Mouse (Mus musculus) heart, embryonic 11.5 days (tissue): ENCODE measurements at regions not wholly inside any gene's neighbourhood (a gene's known extent, or its start where the extent isn't known, plus 50 kb on each side); places are given as distances from the start of the nearest gene placed in this dataset.

Experiments used
- ATAC-seq: fragments of 200-750 bp; cut with Nextera tagmentation; replicated peaks from 2 replicates; pipeline ENCODE4 v1.8.0; 2017; ENCODE audit warnings: moderate library complexity; ENCODE audit not compliant: insufficient number of reproducible peaks, low FRiP score, low TSS enrichment
- H3K27ac ChIP-seq: fragments of 300-500 bp; sonication (generic); 2 replicates; pipeline ENCODE4 v1.5.1; 2014; ENCODE audit warnings: mild to moderate bottlenecking, low read depth, low read length
- H3K27me3 ChIP-seq: fragments of 300-500 bp; sonication (generic); 2 replicates; pipeline ENCODE4 v1.6.1; 2014; ENCODE audit warnings: mild to moderate bottlenecking, low read length, mixed read lengths; ENCODE audit not compliant: control insufficient read depth, insufficient read depth
- H3K36me3 ChIP-seq: fragments of 300-500 bp; sonication (generic); 2 replicates; pipeline ENCODE4 v1.6.1; 2014; ENCODE audit warnings: mild to moderate bottlenecking, low read length, moderate library complexity, mixed read lengths; ENCODE audit not compliant: control insufficient read depth, insufficient read depth
- H3K4me1 ChIP-seq: fragments of 300-500 bp; sonication (generic); 2 replicates; pipeline ENCODE4 v1.6.1; 2014; ENCODE audit warnings: low read length; ENCODE audit not compliant: control insufficient read depth, insufficient read depth
- H3K4me2 ChIP-seq: fragments of 300-500 bp; sonication (generic); 2 replicates; pipeline ENCODE4 v1.6.1; 2014; ENCODE audit warnings: mild to moderate bottlenecking, moderate library complexity
- H3K4me3 ChIP-seq: fragments of 300-500 bp; sonication (generic); 2 replicates; pipeline ENCODE4 v1.5.1; 2014; ENCODE audit warnings: low read depth, low read length
- H3K9ac ChIP-seq: fragments of 300-500 bp; sonication (generic); 2 replicates; pipeline ENCODE4 v1.6.1; 2014; ENCODE audit warnings: mild to moderate bottlenecking, low read depth, low read length, moderate library complexity
- H3K9me3 ChIP-seq: fragments of 300-500 bp; sonication (generic); replicated peaks from 2 replicates; pipeline ENCODE4 v1.6.1; 2016; ENCODE audit warnings: low read length; ENCODE audit not compliant: control insufficient read depth
- WGBS: fragments of 180-500 bp; shearing (Covaris S2); extraction: QIAGEN DNeasy Blood & Tissue Kit; methylation state at CpG from one replicate; pipeline ENCODE4 v1.1.7; 2014; ENCODE audit not compliant: insufficient replicate concordance; 5-methylcytosine and 5-hydroxymethylcytosine counted together

DNA sequence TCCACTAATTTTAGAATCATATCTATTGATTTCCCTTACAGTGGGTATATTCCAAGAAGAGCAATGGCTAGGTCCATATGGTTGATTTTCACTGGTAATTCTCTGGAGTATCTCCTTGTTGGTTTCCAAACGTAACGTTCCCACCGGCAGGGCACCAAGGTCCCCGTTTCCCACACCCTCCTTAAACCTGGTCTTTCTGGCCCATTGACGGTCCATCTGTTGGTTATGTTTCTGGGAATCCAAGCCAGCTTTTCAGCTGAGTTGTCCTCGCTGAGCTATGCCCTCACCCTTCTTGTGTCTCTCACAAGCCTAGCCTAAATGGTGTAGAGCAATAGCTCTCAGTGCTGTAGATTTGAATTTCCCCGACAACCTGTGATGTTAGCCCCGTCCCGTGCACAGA lies 162.7 kb upstream of the Lnx1 start:
- Histone ChIP-seq H3K4me1 (0 out of 2 replicates have a peak, but pooled peaks cover 4% of the 10 kb centered on the region), H3K27me3 (no peaks in the 10 kb centered on the region), H3K36me3 (no peaks in the 10 kb centered on the region), H3K4me2 (no peak overlapping the region), H3K9ac (no peak overlapping the region), H3K4me3 (no peak overlapping the region), H3K9me3 (no peaks in the 10 kb centered on the region), H3K27ac (no peak overlapping the region)
- WGBS = 82% methylated on average over 9 of the region's 9 CpGs
- ATAC-seq = no peak

- WGBS = 77% methylated on average over 6 of the region's 6 CpGs
Observed at GRCm38 (mm10) chr5:74864540-74865157, 161.9 kb upstream of the Lnx1 start.

GRCm38 (mm10) chr5:74861297-74861696 lies 158.6 kb upstream of the Lnx1 start:
- H3K27ac ChIP-seq = no peak overlapping the region
- H3K4me3 ChIP-seq = no peak overlapping the region
- 56% methylated on average over 2 of the region's 2 CpGs for WGBS
- H3K4me1 ChIP-seq = no peaks in the 10 kb centered on the region
- no peaks in the 10 kb centered on the region for H3K27me3 ChIP-seq
- H3K4me2 ChIP-seq = no peak overlapping the region
- H3K36me3 ChIP-seq = no peaks in the 10 kb centered on the region
- no peak for ATAC-seq
- H3K9me3 ChIP-seq = no peaks in the 10 kb centered on the region
- no peak overlapping the region for H3K9ac ChIP-seq

More at GRCm38 (mm10) chr5:74864540-74865157, 161.9 kb upstream of the Lnx1 start:
- H3K9ac ChIP-seq = no peak overlapping the region
- no peak for ATAC-seq
- H3K4me1 ChIP-seq = 0 out of 2 replicates have a peak, but pooled peaks cover 4% of the 10 kb centered on the region
- no peaks in the 10 kb centered on the region for H3K36me3 ChIP-seq
- H3K9me3 ChIP-seq = no peaks in the 10 kb centered on the region
- no peak overlapping the region for H3K27ac ChIP-seq
- H3K27me3 ChIP-seq = no peaks in the 10 kb centered on the region
- no peak overlapping the region for H3K4me2 ChIP-seq
- no peak overlapping the region for H3K4me3 ChIP-seq

DNA sequence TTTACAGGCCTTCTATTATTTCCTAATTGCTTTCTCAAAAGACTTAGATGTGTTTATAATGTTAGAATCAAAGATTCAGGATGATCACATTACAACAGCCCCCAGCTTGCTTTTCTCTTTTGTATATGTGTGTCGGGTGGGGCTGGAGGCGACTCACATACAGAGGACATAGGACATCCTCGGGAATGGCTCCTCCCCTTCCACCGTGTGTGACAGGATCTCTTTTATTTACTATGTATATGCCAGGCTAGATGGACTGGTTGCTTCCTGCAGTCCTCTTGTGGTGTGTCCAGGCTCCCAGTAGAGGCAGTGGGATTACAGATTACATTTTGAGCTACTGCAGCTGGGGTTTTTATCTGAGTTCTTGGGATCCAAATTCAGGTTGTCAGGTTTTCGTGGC lies 155.1 kb upstream of the Lnx1 start:
- no peak for ATAC-seq
- 61% methylated on average over 5 of the region's 5 CpGs for WGBS
- no peak overlapping the region for H3K4me3 ChIP-seq

DNA sequence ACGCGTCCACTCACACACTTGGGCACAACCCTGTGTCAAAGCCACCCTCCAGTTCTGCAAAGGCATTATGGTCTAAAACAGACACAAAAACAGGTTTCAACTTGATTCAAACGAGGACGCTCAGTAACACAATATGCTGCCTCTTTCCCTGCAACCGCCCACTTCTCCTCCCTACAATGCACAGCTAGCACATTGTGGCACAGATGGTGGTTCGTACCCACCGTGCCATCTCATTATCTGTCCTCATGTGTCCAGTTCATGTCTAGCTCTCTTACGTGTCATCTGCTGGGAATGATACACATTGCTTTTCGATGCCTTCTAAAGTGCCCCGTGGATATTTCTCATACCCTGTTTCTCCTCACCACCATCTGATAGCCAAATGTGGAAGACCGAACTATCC lies 154.4 kb upstream of the Lnx1 start:
- Histone ChIP-seq H3K27ac (no peak overlapping the region), H3K27me3 (no peaks in the 10 kb centered on the region), H3K9ac (no peak overlapping the region), H3K4me3 (no peak overlapping the region), H3K36me3 (no peaks in the 10 kb centered on the region), H3K9me3 (no peaks in the 10 kb centered on the region), H3K4me1 (no peaks in the 10 kb centered on the region), H3K4me2 (no peak overlapping the region)
- no peak for ATAC-seq
- WGBS = 77% methylated on average over 11 of the region's 11 CpGs

More for the DNA sequence above, 155.1 kb upstream of the Lnx1 start:
- Histone ChIP-seq H3K36me3 (no peaks in the 10 kb centered on the region), H3K9me3 (no peaks in the 10 kb centered on the region), H3K27me3 (no peaks in the 10 kb centered on the region), H3K9ac (no peak overlapping the region), H3K4me1 (no peaks in the 10 kb centered on the region), H3K4me2 (no peak overlapping the region), H3K27ac (no peak overlapping the region)

DNA sequence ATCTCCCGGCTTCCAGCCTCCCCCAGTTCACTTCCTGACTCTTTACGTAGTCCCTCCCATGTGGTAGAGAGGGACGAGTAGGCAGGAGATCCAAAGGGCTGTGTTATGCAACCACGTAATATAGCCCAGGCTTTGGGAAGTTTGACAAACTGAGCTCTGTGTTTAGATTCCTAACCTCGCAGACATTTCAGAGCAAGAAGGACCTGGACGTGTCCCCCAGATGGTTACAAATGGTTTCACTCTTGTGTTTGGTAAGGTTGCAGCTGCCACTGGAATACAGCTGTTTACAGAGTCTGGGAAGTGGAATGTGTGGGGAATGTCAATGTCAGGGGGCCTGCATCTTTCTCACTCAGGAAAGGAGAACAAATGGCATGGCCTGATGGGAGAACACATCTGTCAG lies 145.1 kb upstream of the Lnx1 start:
- no peak overlapping the region for H3K27ac ChIP-seq
- H3K4me2 ChIP-seq = no peak overlapping the region
- H3K4me3 ChIP-seq = no peak overlapping the region
- H3K27me3 ChIP-seq = no peaks in the 10 kb centered on the region
- H3K36me3 ChIP-seq = no peaks in the 10 kb centered on the region
- no peaks in the 10 kb centered on the region for H3K4me1 ChIP-seq
- H3K9ac ChIP-seq = no peak overlapping the region
- WGBS = 47% methylated on average over 6 of the region's 6 CpGs
- ATAC-seq = no peak
- no peaks in the 10 kb centered on the region for H3K9me3 ChIP-seq

DNA sequence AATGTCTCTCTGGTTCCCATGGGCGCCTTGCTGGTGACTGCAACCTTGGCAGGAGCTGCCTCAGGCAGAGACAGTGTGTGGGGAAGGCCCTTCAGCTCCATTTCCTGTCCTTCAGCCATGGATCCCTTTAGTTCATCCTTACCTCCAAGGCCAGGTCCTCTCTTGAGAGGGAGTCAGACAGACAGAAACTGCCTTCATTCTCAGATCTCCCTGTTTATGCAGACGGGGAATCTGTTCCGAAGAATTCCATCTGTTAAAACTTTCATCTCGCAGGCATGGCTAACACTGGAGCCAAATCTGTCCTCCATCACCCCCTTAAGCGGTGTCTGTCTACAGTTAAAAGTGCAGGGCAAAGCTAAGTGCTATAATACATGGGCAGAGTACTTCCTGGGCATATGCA lies 144.0 kb upstream of the Lnx1 start:
- Histone ChIP-seq H3K4me1 (no peaks in the 10 kb centered on the region), H3K36me3 (no peaks in the 10 kb centered on the region), H3K9me3 (no peaks in the 10 kb centered on the region), H3K27me3 (no peaks in the 10 kb centered on the region), H3K9ac (no peak overlapping the region), H3K27ac (no peak overlapping the region), H3K4me2 (no peak overlapping the region), H3K4me3 (no peak overlapping the region)
- no peak for ATAC-seq
- WGBS = 70% methylated on average over 5 of the region's 5 CpGs

- no peaks in the 10 kb centered on the region for H3K27me3 ChIP-seq
- no peak for ATAC-seq
- H3K4me2 ChIP-seq = no peak overlapping the region
- H3K36me3 ChIP-seq = no peaks in the 10 kb centered on the region
- WGBS = 80% methylated on average over 2 of the region's 2 CpGs
- H3K9ac ChIP-seq = no peak overlapping the region
- H3K4me1 ChIP-seq = no peaks in the 10 kb centered on the region
- no peak overlapping the region for H3K4me3 ChIP-seq
- no peak overlapping the region for H3K27ac ChIP-seq
- no peaks in the 10 kb centered on the region for H3K9me3 ChIP-seq
Observed at GRCm38 (mm10) chr5:74834401-74834800, 131.7 kb upstream of the Lnx1 start.

DNA sequence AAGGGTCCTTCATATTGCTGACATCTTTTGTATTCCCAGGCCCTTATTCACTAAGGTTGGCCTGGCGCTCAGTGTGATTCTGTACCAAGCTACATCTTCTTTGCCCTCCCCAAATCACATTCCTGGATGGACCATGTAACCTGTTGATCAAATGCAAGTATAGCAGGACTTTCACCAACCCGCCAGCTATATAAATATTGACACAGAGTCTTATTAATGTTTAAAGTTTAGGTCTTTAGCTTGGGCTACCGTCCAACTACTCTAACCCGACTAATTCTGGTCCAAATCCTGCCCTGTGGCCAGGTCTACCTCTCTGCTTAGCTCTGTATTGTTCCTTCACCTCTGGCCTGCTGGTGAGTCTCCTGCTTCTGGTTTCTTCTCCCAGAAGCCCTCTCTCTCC lies 131.2 kb upstream of the Lnx1 start:
- Histone ChIP-seq H3K4me3 (no peak overlapping the region), H3K27me3 (no peaks in the 10 kb centered on the region), H3K9me3 (no peaks in the 10 kb centered on the region), H3K9ac (no peak overlapping the region), H3K4me1 (no peaks in the 10 kb centered on the region), H3K36me3 (no peaks in the 10 kb centered on the region), H3K27ac (no peak overlapping the region), H3K4me2 (no peak overlapping the region)
- WGBS = 77% methylated on average over 4 of the region's 4 CpGs
- no peak for ATAC-seq
